Comparison of ENCODE assay signal across 14 mouse cellular contexts in genomic region chr7:98848899-98849640, GRCm38 (mm10). TPM values are rescaled to one million over a fixed set of nuclear protein-coding genes. Genes with fewer than 3 reads are reported as not detected.
DNase-seq lines count a peak whose midpoint lies in the region; ATAC-seq and TF ChIP-seq lines count a peak whose summit lies in the region.
"Had no signal": no experiment of that assay in that cellular context is flagged by ENCODE, and none has a peak within 500 bp of the region (broad histone marks: within the 10 kb centered on the region; RNA-seq: fewer than 3 reads in every experiment).

No protein-coding gene starts in this region.

- H3K27me3 ChIP-seq in kidney, postnatal 0 days (ENCODE audit: insufficient read depth, low read length): no peaks in the 10 kb centered on the region
- no peaks in the 10 kb centered on the region for H3K27me3 ChIP-seq in MEL (ENCODE audit: control insufficient read depth in 1 of 2, insufficient read depth in 2 of 2, low read length in 2 of 2)

- no peaks in the 10 kb centered on the region for H3K4me1 ChIP-seq in kidney, postnatal 0 days (replicated peaks; ENCODE audit: insufficient read depth, low read length)
- H3K4me1 ChIP-seq in MEL (ENCODE audit: control insufficient read depth in 1 of 2, insufficient read depth in 2 of 2, low read length in 2 of 2): peaks cover 3 to 12% of the 10 kb centered on the region in 2 experiments; a peak in 3 of 4 replicates

- no peak for TF ChIP-seq RAD21 in MEL (IDR thresholded peaks at IDR 0.05; ENCODE audit: low read depth, low read length)

- TF ChIP-seq EP300 in MEL (IDR thresholded peaks at IDR 0.05; ENCODE audit: low read depth in 1 of 2, low read length in 2 of 2): no peak

- no peaks in the 10 kb centered on the region for H3K36me3 ChIP-seq in kidney, postnatal 0 days (ENCODE audit: insufficient read depth, low read length)
- H3K36me3 ChIP-seq in MEL (ENCODE audit: control insufficient read depth in 1 of 2, insufficient read depth in 2 of 2, low read length in 2 of 2): peaks cover 0 to 2% of the 10 kb centered on the region in 2 experiments; a peak in 2 of 4 replicates
- H3K36me3 ChIP-seq: midbrain, embryonic 10.5 days had no signal

- no peak overlapping the region for H3K9ac ChIP-seq in kidney, postnatal 0 days (ENCODE audit: low read depth, low read length)
- H3K9ac ChIP-seq in MEL (ENCODE audit: control insufficient read depth, low read depth, low read length, poor library complexity, severe bottlenecking): no peak overlapping the region; the same call in 1 of the 2 replicates

- peak; percentile 22 for DNase-seq in kidney, postnatal 0 days (ENCODE audit: low spot score)
- DNase-seq in kidney, adult 18-20 months: no peak
- peak; percentile 43 for DNase-seq in MEL (ENCODE audit: low read depth, low spot score)
- DNase-seq in large intestine, adult 2 months (ENCODE audit: low read depth, low spot score): peak; percentile 38
- peak; percentile 37 for DNase-seq in lung, postnatal 14 days
- DNase-seq in left cerebral cortex, adult 9 months (ENCODE audit: low spot score in 2 of 2): no peak
- DNase-seq in right cerebral cortex, postnatal 4 days: no peak
- DNase-seq: adrenal gland, adult 2 months; cerebellum, adult 9-10 months; layer of hippocampus, adult 9-11 months; thymus, postnatal 36 days had no signal

- H3K79me2 ChIP-seq in MEL (ENCODE audit: control insufficient read depth, insufficient read depth, low read length, poor library complexity): no peaks in the 10 kb centered on the region

- no peak overlapping the region for H3K4me2 ChIP-seq in kidney, postnatal 0 days (ENCODE audit: low read length)
- H3K4me2 ChIP-seq: heart, embryonic 11.5 days had no signal

- WGBS in kidney, postnatal 0 days: 74% methylated on average over 8 of the region's 8 CpGs
- 43% methylated on average over 8 of the region's 8 CpGs for WGBS in large intestine, adult 2 months

- TF ChIP-seq POLR2A in MEL (IDR thresholded peaks at IDR 0.05; ENCODE audit: control insufficient read depth in 1 of 2, insufficient read depth in 1 of 2, low read depth in 1 of 2, low read length in 2 of 2, poor library complexity in 1 of 2): no peak

- H3K27ac ChIP-seq in kidney, postnatal 0 days: no peak overlapping the region
- no peak overlapping the region for H3K27ac ChIP-seq in MEL (ENCODE audit: control insufficient read depth, low read depth, low read length)
- H3K27ac ChIP-seq: midbrain, embryonic 10.5 days had no signal

- no peak overlapping the region for H3K4me3 ChIP-seq in kidney, postnatal 0 days (replicated peaks; ENCODE audit: low read depth, low read length)
- H3K4me3 ChIP-seq in MEL (ENCODE audit: control insufficient read depth in 1 of 2, insufficient read depth in 1 of 2, low read depth in 2 of 2, low read length in 2 of 2): no peak overlapping the region
- H3K4me3 ChIP-seq: midbrain, embryonic 10.5 days had no signal

- TF ChIP-seq CTCF in kidney, postnatal 0 days (IDR thresholded peaks at IDR 0.05; ENCODE audit: low read depth): no peak
- no peak for TF ChIP-seq CTCF in MEL (IDR thresholded peaks at IDR 0.05 in 2 of 3, conservative IDR thresholded peaks at IDR 0.05 in 1 of 3; ENCODE audit: control insufficient read depth in 1 of 3, insufficient read depth in 1 of 3, low read depth in 2 of 3, low read length in 3 of 3, poor library complexity in 1 of 3, severe bottlenecking in 1 of 3)

- H3K9me3 ChIP-seq in kidney, postnatal 0 days (replicated peaks; ENCODE audit: low read length): no peaks in the 10 kb centered on the region
- H3K9me3 ChIP-seq in MEL (replicated peaks; ENCODE audit: insufficient read depth, low read length): no peaks in the 10 kb centered on the region
- H3K9me3 ChIP-seq: midbrain, embryonic 10.5 days had no signal

- no peak for ATAC-seq in kidney, postnatal 0 days (replicated peaks; ENCODE audit: low FRiP score, low read depth)
- no peak for ATAC-seq in inflammation-experienced regulatory T-cells, adult 6 months

TF ChIP-seq in MEL, 35 proteins besides CTCF, POLR2A, EP300 and RAD21:
- TF ChIP-seq UBTF (IDR thresholded peaks at IDR 0.05; ENCODE audit: borderline replicate concordance, insufficient read depth, low read depth, low read length): no peak
- no peak for TF ChIP-seq TAL1 (IDR thresholded peaks at IDR 0.05; ENCODE audit: low read length)
- TF ChIP-seq GATA1 (IDR thresholded peaks at IDR 0.05; ENCODE audit: low read depth, low read length): 0 out of 2 replicates have a peak, but pooled peaks have one; percentile 19
- TF ChIP-seq ZMIZ1 (IDR thresholded peaks at IDR 0.05; ENCODE audit: low read depth, low read length): no peak
TF ChIP-seq in MEL: peak in this region for 1.

RNA-seq across cellular contexts. Expression of gene Wnt11, which starts 14.2 kb away (rescaled TPM):
- polyA plus RNA-seq in kidney, postnatal 0 days (2015; fragmentation: Nextera tagmentation; extraction: Ambion mirVana): 41.5 and 46.9 TPM in 2 replicates
- total RNA-seq in MEL (2012; rRNA removed): not detected in 2 replicates
- not detected for polyA plus RNA-seq in MEL (2012; ENCODE audit: insufficient read depth in 1 of 2, insufficient read length in 2 of 2, low read depth in 1 of 2, low replicate concordance in 2 of 2, missing spikeins in 1 of 2)
- 2.0 and 3.2 TPM in 2 replicates for polyA plus RNA-seq in large intestine, adult 2 months (2012; rRNA removed)
- not detected for polyA plus RNA-seq in inflammation-experienced regulatory T-cells, adult 6 months (2017; shearing (Covaris generic))

Comparison
In these comparisons a context has a peak if more than half of its experiments do, and no peak if none do; other contexts are left out.
1. DNase-seq: peak in kidney, postnatal 0 days (single experiment), MEL (single experiment), large intestine, adult 2 months (single experiment) and lung, postnatal 14 days (single experiment); none in kidney, adult 18-20 months (single experiment), left cerebral cortex, adult 9 months (0 of 2) and right cerebral cortex, postnatal 4 days (single experiment).
2. RNA of gene Wnt11, which starts 14.2 kb away (polyA plus RNA-seq): 41.5 to 46.9 TPM in kidney, postnatal 0 days; 2.0 to 3.2 TPM in large intestine, adult 2 months, not detected in MEL and not detected in inflammation-experienced regulatory T-cells, adult 6 months; every median in the first group is over 10 times any median in the second.